Mouse (Mus musculus) heart, postnatal 36 days (tissue): Measurements from ENCODE around the gene Olfr60. TPM values are rescaled to one million over a fixed set of nuclear protein-coding genes. Genes with fewer than 3 reads are reported as not detected.

Experiments
- DNase-seq, 2 experiments: peaks; one replicate each; pipeline ENCODE4 v3.0.0; 2021 to 2022
- intact Hi-C: fragments of 180-260 bp; cut with DNase I; formaldehyde crosslinking; loops from one replicate; pipeline ENCODE4 v1.15.1; 2025
- total RNA-seq, 2 experiments: library from RNA; stranded (reverse); gene quantifications; 2 replicates each; pipeline ENCODE4 v1.2.3; 2021

Olfr60 gene
- total RNA-seq: not detected

DNA sequence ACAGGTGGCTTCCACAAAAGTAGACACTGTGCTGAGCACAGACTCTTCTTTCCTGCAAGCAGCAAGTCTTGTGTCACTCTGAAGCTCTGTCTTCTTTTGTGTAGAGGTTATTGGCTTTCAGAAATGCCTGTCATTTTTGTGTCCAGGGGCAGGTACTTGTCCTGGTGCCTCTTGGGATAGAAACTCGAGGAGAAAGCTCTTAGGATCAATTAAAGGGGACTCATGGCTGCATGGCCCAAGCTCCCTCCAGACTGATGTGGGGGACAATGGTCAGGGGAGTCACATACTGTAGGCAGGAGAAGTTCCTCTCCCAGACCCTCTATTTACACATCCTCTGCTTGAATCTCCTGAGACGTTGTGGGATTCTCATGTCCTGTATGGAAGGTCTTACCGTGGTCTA is at the start of gene Olfr60:
TSS of gene Olfr60 (minus strand) at position 101 of the 400 bp plus-strand sequence.
- intact Hi-C loops: no loop called here
- DNase-seq: no peak

DNA sequence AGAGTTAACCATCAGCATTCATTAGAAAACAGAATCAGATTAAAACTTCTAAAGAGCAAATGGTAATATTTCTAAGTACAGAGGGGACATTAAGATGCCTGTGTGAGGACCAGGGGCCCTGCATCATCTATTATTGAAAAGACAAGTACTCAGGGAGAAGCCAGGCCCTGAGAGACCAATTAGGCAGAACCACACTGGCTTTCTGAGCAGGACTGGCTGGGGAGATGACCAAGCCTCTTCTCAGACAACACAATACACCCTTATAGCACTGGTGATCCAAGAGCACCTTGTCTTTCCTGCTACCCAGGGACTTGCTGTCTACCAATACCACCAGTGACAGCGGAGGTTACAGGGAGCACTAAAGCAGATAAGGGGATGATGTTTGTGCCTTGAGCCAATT is 41.3 kb upstream of the Olfr60 start, which contains the start of gene Olfr531:
TSS of gene Olfr531 (minus strand) at position 101 of the 400 bp plus-strand sequence.
- intact Hi-C loops: no loop called here
- DNase-seq: no peak

DNA sequence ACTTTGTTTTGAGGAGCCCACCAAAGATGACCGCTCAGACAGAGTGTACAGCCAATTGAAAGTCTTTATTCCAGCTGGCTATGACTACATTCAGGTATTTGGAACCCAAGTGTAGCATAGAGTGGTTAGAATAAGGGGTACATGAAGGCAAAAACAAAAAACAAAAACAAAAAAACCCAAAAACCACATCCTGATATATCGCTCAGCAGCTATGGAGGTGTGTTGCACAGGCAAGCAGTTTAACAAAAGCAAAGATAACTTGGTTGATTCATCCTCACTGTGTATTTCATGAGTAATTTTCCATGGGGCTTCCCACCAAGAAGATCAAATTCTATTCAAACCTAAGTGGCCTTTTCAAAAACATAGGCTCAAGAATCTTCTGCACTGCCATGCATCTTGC is 15.4 kb upstream of the Olfr60 start:
- DNase-seq: no peak
- intact Hi-C loops: no loop called here

DNA sequence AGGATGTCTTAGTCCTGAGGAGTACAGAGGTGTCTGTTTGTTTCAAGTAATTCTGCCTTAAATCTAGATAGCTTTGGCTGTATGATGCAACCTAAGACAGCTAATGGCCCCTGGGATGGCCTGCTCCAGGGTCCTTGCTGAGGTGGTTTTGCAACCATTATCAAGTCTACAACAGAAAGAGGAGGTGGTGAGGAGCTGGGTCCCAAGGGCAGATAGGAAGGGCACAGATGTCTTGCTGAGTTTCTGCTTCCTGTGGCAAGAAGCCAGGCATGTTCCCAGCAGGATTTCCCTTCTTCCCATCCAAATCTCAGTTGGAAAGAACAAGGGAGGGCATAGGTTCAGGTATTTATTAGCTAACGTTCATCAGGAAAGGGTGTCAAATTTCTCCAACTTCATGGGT is 14.8 kb upstream of the Olfr60 start, which contains the start of gene Olfr530:
TSS of gene Olfr530 (minus strand) at position 101 of the 400 bp plus-strand sequence.
- intact Hi-C loops: no loop called here
- no peak for DNase-seq

DNA sequence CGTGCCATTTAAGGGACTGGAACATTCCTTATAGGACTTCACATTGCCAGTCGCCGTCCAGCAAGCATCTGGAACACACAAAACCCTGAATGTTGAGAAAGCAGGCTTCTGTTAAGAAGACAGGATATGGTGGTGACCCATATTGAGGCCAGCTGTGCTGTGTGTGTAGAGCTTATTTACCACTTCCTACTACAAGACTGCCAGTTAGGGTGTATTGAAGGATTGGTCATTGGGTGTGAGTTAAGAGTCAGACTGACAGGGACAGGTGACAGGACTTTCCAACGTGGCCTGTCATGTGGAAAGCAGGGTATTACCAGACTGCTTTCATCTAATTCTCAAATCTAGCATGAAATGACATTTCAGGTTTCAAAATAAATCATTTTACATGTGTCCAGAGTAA is 12.8 kb upstream of the Olfr60 start:
- intact Hi-C loops: no loop called here

DNA sequence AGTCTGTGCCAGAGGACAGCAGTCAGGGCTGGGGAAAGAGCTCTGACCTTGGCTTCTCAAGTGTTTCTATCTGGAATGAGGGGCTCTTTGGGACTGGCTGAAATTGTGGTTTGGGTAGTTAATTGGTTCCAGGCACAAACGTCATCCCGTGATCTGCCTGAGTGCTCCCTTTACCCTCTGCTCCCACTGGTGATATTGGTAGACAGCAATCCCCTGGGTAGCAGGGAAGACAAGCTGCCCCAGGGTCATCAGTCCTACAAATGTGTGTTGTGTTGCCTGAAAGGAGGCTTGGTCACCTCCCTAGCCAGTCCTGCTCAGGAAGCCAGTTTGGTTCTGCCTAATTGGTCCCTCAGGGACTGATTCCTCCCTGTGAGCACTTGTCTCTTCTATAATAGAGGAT is 27.8 kb downstream of the Olfr60 start, which contains the start of gene Olfr527:
TSS of gene Olfr527 (plus strand) at position 301 of the 400 bp plus-strand sequence.
- DNase-seq: no peak
- intact Hi-C loops: no loop called here

More for the DNA sequence above, 12.8 kb upstream of the Olfr60 start:
- DNase-seq: no peak

DNA sequence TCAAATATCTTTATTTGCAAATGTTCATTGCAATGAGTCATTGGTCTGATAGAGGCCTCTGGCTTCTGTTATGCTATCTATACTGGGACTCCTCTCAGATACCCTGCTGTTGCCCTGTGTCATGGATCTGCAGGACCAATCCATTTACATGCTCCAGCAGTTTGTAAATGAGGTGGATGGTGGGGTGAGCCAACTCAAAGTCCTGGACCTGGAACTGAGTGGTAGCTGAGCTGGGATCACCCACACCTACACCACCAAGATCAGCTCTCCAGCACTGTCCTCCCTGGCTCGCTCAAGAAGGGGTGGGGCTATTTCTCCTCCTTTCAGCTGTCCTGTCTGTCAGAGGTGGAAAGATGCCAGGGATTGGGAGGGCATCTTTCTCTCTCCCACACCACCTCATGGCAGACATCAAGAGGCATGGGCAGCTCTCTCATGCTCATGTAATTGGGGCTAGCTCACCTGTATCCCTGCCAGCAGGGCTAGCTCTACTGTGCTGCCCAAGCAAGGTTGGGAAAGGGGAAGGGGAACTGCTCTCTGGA is 31.6 kb downstream of the Olfr60 start:
- DNase-seq: no peak
- intact Hi-C loops: no loop called here

DNA sequence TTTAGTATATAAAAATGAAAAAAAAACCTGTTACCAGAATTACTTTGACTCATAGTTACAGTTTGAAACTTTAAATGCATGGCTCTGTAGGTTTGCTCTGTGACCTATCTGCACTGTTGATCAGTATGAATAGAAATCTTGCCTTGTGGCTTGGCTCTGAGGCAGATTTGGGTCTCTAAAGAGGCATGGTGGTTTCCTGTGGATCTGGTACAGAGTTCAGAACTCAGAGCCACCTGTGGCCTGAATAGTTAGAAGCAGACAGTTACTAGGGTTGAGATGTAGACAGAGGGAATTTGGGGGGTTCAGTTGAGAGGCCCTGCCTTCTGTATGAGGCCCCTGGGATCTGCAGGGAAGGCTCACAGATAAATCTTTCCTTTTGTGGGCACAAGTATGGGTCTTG is 40.3 kb downstream of the Olfr60 start:
- intact Hi-C loops: no loop called here
- DNase-seq: no peak

DNA sequence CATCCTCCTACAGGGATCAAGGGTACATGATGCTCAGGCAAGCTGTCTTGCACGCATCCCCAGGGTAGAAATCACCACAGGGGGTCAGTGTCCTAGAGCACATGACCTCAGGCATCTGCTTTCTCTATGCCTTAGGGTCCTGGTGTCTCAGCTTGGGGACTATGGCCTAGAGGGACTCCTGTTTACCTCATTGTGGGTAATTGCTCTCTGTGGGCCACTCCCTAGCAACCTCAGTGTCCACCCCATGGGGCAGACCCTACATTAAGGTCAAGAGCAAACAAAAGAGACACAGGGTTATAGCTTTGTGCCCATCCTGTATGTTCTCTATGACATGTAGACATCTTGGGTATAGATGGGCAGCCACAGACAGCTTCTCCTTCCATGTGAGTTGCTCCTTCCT is 40.9 kb downstream of the Olfr60 start, which contains the start of gene Olfr525:
TSS of gene Olfr525 (plus strand) at position 301 of the 400 bp plus-strand sequence.
- intact Hi-C loops: no loop called here
- no peak for DNase-seq

DNA sequence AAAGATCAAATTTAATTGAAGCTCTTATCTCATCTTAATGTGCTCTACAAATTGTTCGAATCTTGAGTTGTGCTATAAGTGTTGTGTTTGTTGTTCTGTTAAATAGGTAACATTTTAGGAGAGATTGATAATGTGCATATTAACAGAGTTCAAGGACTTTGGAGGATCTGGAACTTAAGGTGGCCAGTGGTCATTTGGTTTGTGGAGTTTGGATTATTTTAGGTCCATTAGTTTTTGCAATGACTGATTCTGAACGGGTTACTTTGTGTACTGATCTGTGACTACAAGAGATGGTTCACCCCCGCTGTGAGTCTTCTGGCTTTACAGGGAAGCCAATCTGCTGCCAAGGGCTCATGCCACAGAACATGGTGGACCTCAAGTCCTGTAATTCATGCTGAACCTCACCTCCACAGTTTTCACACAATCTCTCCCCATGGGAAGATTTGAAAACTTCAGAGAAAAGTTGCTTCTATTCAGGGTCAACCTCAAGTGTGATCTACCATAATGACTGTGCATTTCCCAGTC is 41.5 kb downstream of the Olfr60 start:
- intact Hi-C loops: no loop called here
- no peak for DNase-seq

DNA sequence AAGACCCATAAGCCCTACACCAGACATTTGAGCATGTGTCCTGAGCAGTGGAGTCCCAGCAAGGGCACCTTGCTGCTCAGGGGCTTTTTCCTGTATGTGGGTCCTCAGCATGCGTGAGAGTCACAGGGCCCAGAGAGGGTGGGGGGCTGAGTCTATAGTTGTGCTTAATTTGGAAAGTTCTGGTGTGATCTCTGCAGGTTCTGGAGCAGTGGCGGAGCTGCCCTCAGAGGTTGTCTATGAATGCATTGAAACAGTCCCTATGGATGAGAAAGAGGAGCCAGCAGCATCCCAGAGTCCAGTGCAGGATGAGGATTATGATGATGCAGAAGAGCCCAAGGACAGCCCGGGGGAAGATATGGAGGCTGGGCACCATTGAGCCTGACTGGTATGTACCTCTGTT is 62.1 kb downstream of the Olfr60 start:
- intact Hi-C loops: no loop called here
- DNase-seq: no peak

DNA sequence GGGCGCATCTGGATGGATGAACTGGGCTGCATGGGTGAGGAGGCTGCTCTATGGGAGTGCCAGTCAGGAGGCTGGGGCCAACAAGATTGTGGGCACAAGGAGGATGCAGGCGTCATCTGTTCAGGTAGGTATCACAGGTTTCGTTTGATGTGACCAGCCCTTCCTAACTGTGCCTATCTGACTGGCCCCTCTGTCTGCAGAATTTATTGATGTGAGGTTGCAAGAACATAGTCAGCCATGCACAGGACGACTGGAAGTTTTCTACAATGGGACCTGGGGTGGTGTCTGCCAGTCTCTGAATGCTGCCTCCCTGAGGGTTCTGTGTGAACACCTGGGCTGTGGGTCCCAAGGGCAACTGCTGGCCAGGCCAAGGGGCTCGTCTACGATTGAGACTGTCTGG is 64.6 kb downstream of the Olfr60 start:
- no peak for DNase-seq
- intact Hi-C loops: no loop called here

DNA sequence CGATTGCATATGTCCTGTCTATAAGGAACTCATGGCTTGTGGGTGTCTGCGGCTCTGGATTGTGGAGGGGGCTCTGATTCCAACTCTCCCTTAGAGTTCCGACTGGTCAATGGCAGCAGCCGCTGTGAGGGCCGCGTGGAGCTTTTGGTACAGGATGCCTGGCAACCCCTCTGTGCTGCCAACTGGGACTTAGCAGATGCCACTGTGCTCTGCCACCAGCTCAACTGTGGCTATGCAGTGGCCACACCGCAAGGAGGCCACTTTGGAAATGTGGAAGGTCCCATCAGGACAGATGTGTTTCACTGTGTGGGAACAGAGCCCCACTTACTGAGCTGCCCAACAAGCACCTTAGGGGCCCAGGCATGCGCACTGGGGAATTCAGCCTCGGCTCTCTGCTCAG is 65.7 kb downstream of the Olfr60 start:
- intact Hi-C loops: no loop called here
- DNase-seq: no peak

Other genes with a start within 250 kb of the Olfr60 start
- gene Paox, start 245.9 kb downstream of the Olfr60 start, total RNA-seq: 1 to 10 TPM; 3.3 to 5.1 TPM
- gene Echs1, start 245.2 kb downstream of the Olfr60 start, total RNA-seq: 100 to 1,000 TPM; 458 to 480 TPM
- gene Mtg1, start 224.1 kb downstream of the Olfr60 start, total RNA-seq: 10 to 100 TPM; 24.7 to 28.3 TPM
- 1 to 10 TPM in 1 of 2 experiments, under 1 TPM in 1; 0.46 to 1.0 TPM for gene Sprn, start 206.8 kb downstream of the Olfr60 start, total RNA-seq
- gene Olfr522, start 196.9 kb downstream of the Olfr60 start, total RNA-seq: not detected
- not detected for gene Olfr523, start 188.5 kb downstream of the Olfr60 start, total RNA-seq
- not detected for gene Olfr524, start 155.7 kb downstream of the Olfr60 start, total RNA-seq
- not detected for gene Cd163l1, start 143.4 kb downstream of the Olfr60 start, total RNA-seq
- not detected for gene 5830411N06Rik, start 114.4 kb downstream of the Olfr60 start, total RNA-seq
- not detected for gene Olfr525, start 40.8 kb downstream of the Olfr60 start, total RNA-seq
- gene Olfr527, start 27.7 kb downstream of the Olfr60 start, total RNA-seq: not detected
- gene Olfr530, start 14.7 kb upstream of the Olfr60 start, total RNA-seq: not detected
- not detected for gene Olfr531, start 41.2 kb upstream of the Olfr60 start, total RNA-seq
- not detected for gene Olfr532, start 60.0 kb upstream of the Olfr60 start, total RNA-seq
- gene Olfr533, start 101.7 kb upstream of the Olfr60 start, total RNA-seq: not detected
- gene Olfr535, start 122.5 kb upstream of the Olfr60 start, total RNA-seq: not detected
- not detected for gene Olfr536, start 145.7 kb upstream of the Olfr60 start, total RNA-seq
- gene Olfr538, start 206.2 kb upstream of the Olfr60 start, total RNA-seq: not detected
- not detected for gene Olfr46, start 239.6 kb upstream of the Olfr60 start, total RNA-seq